Mouse (Mus musculus): ENCODE data around the gene Tyro3. TPM values are rescaled to one million over a fixed set of nuclear protein-coding genes. Genes with fewer than 3 reads are reported as not detected.

Gene Tyro3
- 1 to 10 TPM; 1.9 to 2.2 TPM for total RNA-seq (2021)
- long read RNA-seq, experiment 1, partial matches to known transcripts = 1 of 5 reads
- long read RNA-seq, experiment 1, other reads (novel, unspliced or antisense) = 2 of 5 reads
- long read RNA-seq, experiment 2 = 0 reads

DNA sequence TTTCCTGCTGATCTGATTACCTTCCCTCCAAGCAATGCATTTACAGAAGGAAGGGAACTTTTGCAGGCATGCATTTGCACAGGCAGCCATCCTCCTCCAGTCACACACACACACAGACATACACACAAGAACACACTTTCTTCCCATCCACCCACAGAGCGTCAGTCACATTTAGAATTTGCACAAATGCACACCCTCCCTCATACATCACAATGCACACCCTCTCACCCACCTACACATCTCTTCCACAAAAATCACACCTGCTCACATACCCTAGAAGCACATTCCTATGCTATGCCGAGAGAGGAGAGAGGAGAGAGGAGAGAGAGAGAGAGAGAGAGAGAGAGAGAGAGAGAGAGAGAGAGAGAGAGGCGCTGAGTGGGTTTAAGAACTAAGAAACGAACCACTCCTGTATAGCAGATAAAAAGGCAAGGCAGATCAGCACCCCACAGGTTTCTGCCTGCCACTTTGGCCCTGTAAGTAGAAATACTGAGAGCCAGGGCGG lies at the start of gene Tyro3:
Tyro3 (plus strand) TSS at position 455 of the 505 bp plus-strand sequence.
- DNase-seq = no peak

DNA sequence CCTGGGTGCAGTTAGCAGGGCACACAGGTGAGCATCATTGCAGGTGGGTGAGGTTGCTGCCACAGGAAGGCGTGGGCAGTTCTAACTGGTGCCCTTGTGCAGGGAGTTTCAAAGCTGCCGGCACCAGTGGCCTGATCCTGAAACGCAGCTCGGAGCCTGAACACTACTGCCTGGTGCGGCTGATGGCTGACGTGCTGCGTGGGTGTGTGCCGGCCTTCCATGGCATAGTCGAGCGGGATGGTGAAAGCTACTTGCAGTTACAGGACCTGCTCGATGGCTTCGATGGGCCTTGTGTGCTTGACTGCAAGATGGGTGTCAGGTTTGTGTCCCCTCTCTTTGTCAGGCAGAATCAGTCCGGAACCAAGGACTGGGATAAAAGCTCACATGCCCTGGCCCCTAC lies 48.3 kb upstream of the Tyro3 start:
- no peak for DNase-seq

DNA sequence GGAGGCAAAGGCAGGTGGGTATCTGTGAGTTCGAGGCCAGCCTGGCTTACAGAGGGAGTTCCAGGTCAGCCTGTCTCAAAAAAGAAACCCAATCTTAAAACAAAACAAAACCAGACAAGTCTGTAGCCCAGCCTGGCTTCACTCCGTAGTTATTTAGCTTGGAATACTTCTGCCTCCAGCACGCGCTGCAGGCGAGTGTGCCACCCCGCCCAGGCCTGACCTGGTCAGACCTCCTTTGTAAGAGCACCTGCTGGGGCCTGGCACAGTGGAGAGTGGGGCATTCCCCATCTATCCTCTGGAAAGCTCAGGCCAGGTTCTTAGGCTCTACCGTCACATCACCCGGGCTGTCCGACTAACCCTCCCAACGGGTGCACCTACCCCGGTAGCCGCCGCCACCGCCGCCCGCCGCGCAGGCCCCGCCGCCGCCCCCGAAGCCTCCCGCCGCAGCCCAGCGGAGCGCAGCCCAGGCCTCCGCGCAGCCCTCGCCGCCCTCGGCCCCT lies 39.9 kb upstream of the Tyro3 start:
- no peak for DNase-seq

DNA sequence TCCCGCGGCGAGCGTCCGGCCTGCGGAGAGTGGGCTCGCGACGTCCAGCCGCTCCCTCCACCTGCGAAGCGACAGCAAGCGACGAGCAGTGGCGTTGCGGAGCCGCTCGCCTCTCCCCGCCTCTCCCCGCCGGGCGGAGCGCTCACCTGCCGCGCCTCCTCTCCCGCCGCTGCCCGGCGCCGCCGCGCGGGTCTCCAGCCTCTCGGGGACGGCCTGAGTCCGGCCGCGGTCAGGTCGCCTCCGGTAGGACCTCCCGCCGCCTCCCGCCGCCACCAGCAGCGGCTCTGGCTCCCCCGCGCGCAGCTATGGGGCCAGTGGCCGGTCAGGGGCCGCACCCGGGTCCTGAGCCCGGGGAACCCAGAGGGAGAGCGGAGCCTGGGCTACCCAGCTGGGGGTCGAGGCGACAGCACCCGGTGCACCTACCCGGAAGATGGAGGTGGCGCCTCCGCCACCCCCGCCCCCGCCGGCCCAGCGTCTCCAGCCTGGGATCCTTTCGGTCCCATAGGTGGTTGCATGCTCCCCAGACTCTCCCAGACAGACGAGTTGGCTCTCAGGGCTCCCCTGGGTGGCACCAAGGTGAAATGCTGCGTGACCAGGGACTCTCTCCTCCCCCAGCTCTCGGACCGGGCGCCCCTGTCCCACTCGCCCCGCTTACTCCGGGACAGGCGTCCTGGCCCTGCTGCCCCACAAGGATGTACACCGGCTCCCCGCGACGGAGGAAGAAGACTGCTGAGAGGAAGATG lies 39.3 kb upstream of the Tyro3 start:
- DNase-seq = peak in 1 of 2 experiments; percentile 25

DNA sequence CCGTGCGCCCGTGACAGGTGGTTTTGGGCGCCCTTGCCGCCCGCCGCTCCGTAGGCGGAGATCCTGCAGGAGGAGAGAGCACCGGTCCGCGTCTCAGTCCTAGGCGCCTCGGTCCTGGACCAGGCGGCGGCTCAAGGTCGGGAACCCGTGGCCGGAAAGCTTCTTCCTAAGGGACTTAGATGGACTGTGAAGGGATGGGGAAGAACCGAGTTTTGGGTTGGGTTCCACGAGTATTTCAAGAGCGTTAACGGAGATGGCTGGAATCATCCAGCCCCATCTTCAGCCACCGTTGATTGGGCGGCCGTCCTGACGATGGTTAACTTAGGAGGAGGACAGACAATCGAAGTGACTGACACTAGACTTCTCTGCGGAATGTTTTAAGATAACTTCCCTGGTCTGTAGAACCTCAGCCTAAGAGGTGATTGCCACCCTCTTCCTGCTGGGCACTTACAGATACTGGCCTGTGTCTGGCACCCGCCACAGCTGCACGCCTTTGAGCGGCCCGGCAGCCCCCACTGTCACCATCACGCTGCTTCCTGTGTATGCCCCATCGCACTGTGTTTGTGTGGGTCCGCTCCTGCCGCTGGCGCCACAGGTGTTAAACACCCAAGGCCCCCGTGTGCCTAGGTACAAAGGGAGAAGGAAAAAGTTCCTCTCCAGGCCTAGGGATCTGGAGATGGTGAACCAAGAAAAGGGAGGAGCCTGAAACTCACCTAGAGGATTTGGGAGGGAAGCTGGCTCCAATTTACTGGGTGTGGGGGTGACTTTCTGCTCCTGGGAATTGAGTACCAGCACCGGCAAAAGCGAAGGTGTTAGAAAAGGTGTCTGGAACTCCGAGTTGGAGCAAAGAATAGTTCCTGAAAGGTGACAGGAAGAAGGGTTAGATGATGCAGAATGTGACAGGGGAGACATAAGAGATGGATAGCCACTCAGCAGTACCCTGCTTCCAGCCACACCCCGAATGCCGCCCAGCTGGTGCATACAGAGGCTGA lies 38.4 kb upstream of the Tyro3 start:
- no peak for DNase-seq

DNA sequence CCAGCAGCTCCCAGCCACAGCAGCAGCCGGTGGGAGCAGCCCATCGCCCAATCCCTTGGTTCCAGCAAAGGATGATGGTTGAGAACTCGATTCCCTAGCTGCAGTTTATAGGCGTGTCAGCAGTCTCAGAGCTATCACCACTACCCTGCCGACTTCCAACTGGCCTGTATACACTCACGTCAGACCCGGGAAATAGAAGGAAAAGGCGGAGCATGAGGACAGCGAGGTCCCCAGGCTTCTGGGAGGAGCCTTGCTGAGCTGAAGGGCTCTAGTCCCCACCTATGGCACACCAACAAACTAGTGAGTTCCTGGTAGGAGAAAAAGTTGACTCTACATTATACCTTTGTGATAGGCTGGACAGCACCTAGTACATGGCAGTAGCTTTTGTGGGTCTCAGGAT lies 37.3 kb upstream of the Tyro3 start, which contains the start of gene Ltk:
Ltk (minus strand) TSS at position 181 of the 400 bp plus-strand sequence.
- DNase-seq = no peak

DNA sequence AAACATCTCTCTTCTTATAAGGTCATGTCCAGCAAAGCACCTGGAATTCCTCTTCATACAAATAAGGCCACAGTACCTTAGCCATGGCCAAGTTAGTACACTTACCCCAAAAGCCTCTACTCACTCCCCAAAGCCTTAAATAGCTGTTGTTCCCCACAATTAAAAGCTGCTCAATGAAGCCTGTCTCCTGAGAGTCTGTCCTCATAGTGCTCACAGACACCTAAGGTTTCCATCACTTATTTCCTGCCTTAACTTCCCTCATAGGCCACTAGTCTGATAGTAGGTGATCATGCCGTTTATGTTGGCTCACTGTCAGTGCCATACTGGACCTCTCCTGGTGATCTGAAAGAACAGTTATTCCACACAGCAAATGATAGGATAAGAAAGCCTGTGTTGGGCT lies 35.3 kb upstream of the Tyro3 start:
- DNase-seq = no peak

DNA sequence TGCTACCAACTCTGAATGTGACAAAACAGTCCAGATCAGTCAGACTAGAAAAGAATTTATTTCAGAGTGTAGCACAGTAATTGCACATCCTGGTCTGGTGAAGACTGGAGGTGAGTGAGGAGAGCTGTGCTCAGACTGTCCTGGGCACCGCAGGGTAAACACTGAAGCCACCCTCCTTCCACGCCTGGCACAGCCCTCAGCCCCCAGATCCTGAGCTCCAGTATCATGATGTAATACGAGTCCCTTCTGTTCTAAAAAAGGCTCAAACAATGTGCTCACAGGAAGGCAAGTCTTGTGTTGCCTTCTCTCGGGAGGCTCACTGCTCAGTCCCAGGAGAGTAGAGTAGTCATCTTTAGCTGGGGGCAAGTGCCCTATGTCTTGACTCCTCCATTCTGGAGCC lies 33.6 kb upstream of the Tyro3 start:
- no peak for DNase-seq

DNA sequence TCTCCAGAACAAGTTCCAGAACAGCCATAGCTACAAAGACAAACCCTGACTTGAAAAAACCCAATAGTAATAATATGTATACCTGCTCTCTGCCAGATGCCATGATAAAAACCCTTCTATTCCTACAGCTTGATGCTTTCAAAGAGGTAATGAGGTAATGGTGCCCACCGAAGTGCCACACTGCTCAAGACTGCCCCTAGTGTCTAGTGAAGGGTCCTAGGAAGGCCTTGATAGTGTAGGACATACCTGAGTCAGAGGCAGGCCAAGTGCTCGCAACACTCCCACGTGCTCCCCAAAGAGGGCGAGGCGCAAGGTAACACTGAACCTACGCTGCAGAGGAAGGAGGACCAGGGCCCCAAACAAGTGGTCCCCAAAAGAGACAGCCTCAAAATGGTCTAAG lies 30.3 kb upstream of the Tyro3 start:
- DNase-seq = no peak

DNA sequence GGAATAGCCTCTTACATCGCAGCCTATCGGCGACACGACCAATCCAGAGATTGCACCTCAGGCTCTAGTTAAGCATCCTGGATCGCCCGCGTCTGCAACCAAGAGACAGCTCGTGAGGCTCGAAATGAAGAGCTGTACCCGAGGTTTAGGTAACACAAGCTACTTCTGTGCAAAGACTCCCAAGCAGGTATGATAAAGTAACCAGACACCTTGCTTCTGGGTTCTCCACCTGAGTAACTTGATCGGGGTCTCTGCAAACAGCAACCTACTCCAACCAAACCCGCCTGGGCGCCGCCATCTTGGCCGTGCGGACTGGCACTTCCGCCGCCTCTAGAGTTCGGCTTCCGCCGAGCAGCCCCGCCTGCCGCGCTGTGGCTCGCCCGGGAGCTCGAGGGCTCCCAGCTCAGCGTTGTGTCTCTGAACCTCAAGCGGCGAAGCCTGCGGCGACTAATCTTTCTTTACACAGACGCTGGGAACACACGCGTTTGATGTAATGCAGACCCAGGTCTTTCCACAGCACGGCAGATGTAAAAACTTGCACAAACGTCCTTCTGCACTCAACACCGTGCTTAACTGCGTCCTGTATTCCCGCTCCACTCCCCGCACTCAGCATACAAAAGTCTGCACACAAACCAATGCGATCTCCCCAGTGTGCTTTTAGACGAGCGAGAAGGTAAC lies 10.2 kb upstream of the Tyro3 start, which contains the start of gene Rpap1:
Rpap1 (minus strand) TSS at position 332 of the 678 bp plus-strand sequence.
- DNase-seq = peak; percentile 83 to 88

DNA sequence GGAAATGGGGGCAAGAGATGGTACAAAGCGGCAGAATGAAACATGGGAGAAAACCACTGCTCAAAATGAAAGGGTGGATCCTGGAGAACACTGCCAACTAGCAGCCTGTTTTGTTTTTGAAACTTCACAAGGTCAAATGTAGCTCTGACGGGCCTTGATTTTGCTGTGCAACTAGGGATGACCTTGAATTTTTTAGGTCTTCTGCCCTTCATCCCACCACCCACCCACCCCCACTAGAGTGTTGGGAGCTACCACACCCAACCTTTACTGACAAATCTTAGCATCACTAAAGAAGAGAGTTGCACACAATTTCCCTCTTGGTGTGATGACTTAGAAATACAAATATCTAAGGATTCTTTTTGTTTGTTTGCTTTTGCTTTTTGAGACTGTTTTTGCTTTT lies 7.5 kb upstream of the Tyro3 start:
- no peak for DNase-seq

DNA sequence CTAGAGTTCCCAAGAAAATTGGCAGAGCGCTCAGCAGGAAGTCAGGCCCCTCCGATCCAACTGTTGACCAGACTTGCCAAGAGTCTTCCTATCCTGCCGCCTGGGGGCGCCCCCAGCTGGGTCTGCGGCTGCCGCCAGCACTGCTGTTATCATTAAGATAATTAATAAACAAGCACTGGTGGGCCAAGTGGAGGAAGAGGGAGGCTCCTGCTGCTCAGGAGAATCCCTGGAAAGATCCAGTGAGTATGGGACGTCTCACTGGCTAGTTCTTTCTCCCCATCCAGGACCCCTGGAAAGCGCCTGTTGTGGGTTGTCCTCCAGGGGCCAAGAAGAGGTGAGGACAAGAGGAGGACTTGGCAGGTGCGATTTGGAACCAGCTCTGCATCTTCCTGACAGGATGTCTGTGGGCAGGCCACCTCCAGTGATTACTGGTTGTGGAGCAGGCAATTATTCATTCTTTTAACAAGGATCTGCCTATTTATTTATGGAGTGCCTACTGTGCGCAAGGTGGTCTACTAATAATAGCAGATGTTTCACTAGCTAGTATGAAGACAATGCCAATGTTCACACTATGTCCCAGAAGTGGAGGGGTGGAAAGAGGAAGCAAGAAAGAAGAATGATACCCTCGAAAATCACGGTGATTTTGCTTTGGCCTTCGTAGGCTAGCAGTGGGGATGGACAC lies 854 bp downstream of the Tyro3 start:
- DNase-seq = peak; percentile 80 to 81

DNA sequence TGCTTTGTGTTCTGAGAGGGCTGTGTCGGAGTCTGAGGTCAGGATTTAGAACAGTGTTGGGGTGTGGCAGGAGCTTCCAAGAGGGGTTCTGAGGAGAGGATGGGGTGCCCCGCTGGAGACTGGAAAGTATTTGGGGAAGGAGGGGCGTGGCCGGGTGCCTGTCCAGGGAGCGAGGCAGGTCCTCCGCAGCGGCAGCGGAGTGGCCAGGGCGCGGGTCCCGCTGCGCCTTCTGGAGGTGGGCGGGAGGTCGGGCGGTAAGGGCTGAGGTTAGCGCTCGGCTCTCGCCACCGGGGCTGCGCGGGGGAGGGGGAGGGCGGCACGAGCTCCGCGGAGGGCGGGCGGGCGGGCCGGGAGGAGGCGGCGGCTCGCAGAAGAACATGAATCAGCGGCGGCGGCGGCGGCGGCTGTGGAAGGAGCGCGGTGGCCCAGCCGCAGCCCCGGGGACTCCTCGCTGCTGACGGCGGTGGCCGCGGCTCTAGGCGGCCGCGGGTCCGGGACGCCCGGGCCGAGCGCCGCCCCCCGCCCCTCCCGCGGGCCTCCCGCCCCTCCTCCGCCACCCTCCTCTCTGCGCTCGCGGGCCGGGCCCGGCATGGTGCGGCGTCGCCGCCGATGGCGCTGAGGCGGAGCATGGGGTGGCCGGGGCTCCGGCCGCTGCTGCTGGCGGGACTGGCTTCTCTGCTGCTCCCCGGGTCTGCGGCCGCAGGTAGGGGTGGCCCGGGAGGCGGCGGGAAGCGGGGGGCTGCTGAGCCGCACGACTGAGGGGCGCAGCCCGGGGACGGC lies 1.8 kb downstream of the Tyro3 start:
- DNase-seq = peak; percentile 41 to 68

DNA sequence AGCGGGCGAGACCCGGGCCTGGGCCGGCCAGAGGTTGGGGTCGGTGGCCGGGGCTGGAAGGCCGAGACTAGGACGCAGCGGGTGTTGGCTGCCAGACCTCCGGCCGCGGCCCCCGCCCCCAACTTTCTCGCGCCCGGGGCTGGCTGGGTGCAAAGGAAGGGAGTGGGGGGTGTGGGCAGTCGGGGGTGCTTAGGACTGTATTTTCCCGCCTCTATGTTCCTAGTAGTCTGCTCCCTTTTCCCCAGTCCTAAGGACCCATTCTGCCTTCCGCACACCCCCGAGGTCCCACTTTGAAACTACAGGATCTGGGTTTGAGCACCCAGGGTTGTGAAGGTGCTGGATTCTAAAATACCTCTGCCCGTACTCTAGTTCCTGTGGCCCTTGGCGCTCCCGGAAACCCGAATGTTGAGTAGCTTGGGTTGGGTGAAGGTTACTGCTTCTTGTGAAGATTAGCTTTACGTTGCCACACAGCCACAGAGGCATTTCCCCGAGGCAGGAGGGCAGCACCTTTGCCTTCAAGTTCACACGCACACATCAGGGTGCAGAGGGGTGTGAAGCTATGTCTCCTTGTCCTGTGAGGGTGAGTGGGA lies 2.5 kb downstream of the Tyro3 start:
- DNase-seq = peak in 1 of 2 experiments; percentile 48

DNA sequence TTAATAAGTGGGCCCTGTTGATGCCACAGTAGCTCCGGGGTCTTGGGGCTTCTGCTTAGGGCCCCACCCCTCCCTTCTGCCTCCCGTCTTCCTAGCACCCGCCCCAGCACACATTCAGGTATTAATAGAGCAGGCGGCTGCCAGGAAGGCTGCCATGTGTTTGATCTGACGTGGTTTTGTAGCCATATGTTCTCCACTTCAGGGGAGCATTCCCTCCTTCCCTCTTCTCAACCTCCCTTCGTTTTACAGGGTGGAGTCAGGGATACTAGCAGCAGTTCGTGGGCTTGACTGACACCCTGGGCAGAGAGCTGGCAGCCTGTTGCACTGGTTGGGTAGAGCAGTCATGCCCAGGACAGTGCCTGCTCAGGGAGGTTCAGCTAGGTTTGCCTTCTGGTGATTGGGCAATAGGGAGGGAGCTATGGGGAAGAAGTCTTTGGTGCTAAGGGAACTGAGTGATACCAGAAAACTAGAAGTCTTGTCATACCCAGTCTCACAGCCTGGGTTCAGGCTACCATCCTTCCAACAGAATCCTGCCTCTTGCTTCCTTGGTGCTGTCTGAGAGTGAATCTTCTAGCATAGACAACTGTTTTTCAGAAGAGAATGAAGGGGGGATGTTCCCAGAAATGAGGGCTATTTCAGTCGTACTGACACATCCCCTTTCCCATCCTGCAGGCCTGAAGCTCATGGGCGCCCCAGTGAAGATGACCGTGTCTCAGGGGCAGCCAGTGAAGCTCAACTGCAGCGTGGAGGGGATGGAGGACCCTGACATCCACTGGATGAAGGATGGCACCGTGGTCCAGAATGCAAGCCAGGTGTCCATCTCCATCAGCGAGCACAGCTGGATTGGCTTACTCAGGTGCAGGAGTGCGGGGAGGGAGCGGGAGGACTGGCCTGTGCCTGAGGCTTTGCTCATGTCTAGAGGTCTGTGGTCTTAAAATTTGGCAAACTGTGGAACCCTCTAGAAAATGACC lies 3.6 kb downstream of the Tyro3 start:
- no peak for DNase-seq

DNA sequence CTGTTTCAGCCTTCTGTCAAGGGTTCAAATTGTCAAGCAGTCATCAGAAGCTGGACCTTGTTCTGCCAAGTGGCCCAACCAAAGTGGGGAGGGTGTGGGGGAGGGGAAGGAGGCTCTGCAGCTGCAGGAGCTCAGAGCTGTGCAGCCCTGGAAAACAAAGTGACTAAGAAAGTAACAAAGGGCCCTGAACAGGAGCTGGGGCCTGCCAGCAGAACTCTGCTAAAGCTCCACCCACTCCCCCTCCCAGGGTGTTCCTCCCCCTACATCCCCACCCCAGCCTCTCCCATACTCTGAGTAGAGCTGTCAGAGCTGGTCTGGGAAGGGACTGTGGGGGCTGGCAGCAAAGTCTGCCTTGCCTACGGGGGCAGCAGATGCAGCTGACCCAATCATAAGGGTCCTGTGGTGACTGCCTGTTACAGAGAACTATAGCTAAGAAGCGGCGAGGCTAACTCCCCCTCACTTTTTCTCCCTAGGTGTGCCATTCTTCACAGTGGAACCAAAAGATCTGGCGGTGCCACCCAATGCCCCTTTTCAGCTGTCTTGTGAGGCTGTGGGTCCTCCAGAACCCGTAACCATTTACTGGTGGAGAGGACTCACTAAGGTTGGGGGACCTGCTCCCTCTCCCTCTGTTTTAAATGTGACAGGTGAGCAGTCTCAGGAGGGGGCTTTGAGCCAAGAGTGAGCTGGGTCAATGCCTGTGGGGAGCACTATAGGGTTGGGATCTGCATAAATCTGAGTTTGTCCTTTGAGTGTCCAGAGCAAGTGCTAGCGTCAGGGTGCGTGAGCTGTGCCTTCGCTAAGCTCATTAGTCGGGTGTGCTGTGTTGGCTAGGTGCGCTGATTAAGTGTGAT lies 5.5 kb downstream of the Tyro3 start:
- DNase-seq = no peak

DNA sequence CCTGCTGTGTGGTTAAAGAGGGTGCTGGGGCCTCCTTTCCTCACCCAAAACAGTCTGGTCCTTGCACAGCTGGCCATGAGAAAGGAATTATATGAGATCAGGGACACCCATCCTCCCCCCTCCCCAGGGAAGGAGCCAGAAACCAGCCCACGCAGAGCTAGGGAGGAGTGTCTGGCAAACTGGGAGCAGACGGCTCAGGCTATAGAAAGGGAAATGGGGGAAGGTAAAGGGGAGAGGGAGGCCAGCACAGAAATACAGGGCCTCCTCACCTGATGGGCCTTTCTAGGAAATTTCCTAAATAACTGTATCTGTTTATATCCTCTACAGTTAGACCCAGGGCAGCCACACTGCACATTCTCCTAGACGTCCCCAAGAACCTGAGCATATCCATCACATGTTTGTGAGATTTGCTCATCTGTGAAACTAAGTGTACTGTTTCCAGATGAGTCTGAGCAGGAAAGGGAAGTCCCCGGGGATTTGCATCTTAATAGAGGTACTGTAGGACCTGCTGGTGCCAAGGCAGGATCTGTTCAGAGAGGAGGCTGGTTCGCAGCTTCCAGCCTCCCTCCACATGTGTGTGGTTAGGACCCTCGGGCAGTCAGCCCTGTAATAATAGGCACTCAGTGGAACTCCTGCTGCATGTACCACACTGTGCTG lies 6.2 kb downstream of the Tyro3 start:
- DNase-seq = no peak

All from heart, adult 18-20 months (tissue).